In the genomic region with DNA sequence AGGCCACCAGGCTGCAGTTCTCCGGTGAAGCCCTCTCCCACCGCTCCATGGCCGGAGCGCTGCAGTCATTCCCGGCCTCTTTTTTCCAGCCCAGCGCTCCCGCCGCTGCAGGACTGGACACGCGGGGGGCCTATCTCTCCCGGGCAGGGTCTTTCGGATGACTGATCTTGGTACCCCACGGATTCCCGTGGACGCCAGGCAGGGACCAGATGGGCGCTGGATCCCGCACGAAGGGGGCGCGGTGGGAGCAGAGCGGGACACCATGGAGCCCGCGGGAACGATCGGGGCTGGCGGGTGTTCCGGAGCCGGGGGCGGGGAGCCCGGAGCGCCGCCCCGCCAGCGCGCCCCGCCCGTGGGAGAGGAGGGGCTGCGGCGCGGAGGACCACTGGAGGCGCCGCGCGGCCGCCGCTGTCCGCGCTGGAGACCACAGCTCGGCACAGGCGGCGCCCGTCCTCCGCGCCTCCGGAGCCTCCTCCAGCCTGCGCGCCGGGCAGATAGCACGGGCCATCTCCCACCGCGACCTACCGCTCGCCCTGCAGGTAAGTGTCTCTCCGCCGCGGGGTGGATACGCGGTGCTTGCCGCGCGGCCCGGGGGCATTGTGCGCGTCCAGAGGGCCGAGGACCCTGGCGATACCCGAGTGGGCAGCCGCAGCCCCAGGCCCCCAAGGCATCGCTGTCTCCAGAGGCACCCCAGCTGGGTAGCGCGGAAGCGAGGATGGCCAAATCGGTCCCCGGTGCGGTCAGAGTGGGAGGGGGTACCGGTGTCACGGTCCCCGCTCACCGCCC, we compare ENCODE assay signal across 7 mouse cellular contexts. TPM values are rescaled to one million over a fixed set of nuclear protein-coding genes. Genes with fewer than 3 reads are reported as not detected.
DNase-seq lines count a peak whose midpoint lies in the region; ATAC-seq lines count a peak whose summit lies in the region.

A gene (plus strand): TSS at position 358 of the 786 bp plus-strand sequence.

- peak within 1 kb of the TSS; percentile 80 for H3K27ac ChIP-seq in intestine, embryonic 15.5 days

- H3K27me3 ChIP-seq in intestine, embryonic 15.5 days (replicated peaks), result no peaks in the 10 kb centered on the region

- H3K4me2 ChIP-seq in intestine, embryonic 15.5 days (replicated peaks), result peak within 1 kb of the TSS; percentile 80

- under 1% methylated on average over 82 of the region's 89 CpGs for WGBS in intestine, embryonic 15.5 days

- intact Hi-C loops in left cerebral cortex, postnatal 25 days (cut with DNase I), result loop anchor here (2.0 kb wide), 2 partner anchors 64 to 132 kb away; no protein-coding TSS in a partner anchor

- H3K36me3 ChIP-seq in intestine, embryonic 15.5 days, result no peaks in the 10 kb centered on the region

- H3K4me1 ChIP-seq in intestine, embryonic 15.5 days (replicated peaks), result no peaks in the 10 kb centered on the region

- peak; percentile 88 for DNase-seq in adrenal gland, postnatal 14 days
- peak; percentile 91 for DNase-seq in embryo, embryonic 11 days
- DNase-seq in gastrocnemius, postnatal 4 days (ENCODE audit: low spot score in 2 of 2), result peak; percentile 52 to 72
- DNase-seq in left cerebral cortex, postnatal 25 days (ENCODE audit: low spot score in 2 of 2), result peak; percentile 77 to 82
- DNase-seq in right cerebral cortex, postnatal 4 days, result peak; percentile 81

- H3K4me3 ChIP-seq in intestine, embryonic 15.5 days (replicated peaks), result peak within 1 kb of the TSS; percentile 95

- peak; percentile 96 for ATAC-seq in intestine, embryonic 15.5 days
- ATAC-seq in megakaryocyte-erythroid progenitor cell, adult 5-6 weeks (replicated peaks; ENCODE audit: low FRiP score, low TSS enrichment, poor library complexity, severe bottlenecking), result peak; percentile 36; the same call in 1 of the 2 replicates

- peak within 1 kb of the TSS; percentile 72 for H3K9ac ChIP-seq in intestine, embryonic 15.5 days

- H3K9me3 ChIP-seq in intestine, embryonic 15.5 days, result no peaks in the 10 kb centered on the region

RNA-seq across cellular contexts. Expression of the gene that starts here (rescaled TPM):
- 19.0 and 22.5 TPM in 2 replicates for total RNA-seq in adrenal gland, postnatal 14 days (2021)
- total RNA-seq in gastrocnemius, postnatal 4 days (2021), result 1 to 10 TPM; 5.0 to 6.3 TPM
- polyA plus RNA-seq in intestine, embryonic 15.5 days (2015; fragmentation: Nextera tagmentation; extraction: Ambion mirVana), result 8.3 and 11.2 TPM in 2 replicates
- 10 to 100 TPM; 49.0 to 54.3 TPM for total RNA-seq in left cerebral cortex, postnatal 25 days (2021)
- total RNA-seq in megakaryocyte-erythroid progenitor cell, adult 5-6 weeks (2014; fragmentation: Nextera tagmentation), result not detected in 2 replicates
- total RNA-seq in megakaryocyte-erythroid progenitor cell, adult 5-6 weeks (2017), result not detected in 2 replicates

Comparison
In these comparisons a context has a peak if more than half of its experiments do, and no peak if none do; other contexts are left out.
1. Peak in every context shown above with its lines: DNase-seq, ATAC-seq, H3K4me3 ChIP-seq and H3K27ac ChIP-seq.
2. RNA of the gene that starts here (total RNA-seq): 49.0 to 54.3 TPM in left cerebral cortex, postnatal 25 days, 19.0 to 22.5 TPM in adrenal gland, postnatal 14 days and 5.0 to 6.3 TPM in gastrocnemius, postnatal 4 days; not detected in megakaryocyte-erythroid progenitor cell, adult 5-6 weeks; every median in the first group is over 4 times any median in the second.
3. Peak in ATAC-seq in megakaryocyte-erythroid progenitor cell, adult 5-6 weeks; RNA of the gene not detected or under 1 TPM.